ENCODE assay signal across 14 mouse cellular contexts in the genomic region with DNA sequence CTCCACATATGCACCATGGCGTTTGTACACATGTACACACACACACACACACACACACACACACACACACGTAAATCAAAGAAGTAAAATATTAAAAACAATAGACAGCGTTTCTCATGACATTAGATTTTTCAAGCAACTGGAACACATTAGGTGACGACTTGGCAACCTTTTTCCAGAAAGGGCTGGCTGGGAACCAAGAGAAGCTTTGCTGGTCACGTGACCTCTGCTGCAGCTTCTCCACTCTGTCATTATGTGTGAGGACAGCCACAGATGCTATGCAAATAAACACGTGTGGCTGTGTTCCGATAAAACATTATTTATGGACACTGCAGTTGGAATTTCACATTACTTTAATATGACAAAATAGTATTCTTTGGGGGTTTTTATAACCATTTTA.
DNase-seq lines count a peak whose midpoint lies in the region; ATAC-seq and TF ChIP-seq lines count a peak whose summit lies in the region.
"Had no signal": no experiment of that assay in that cellular context is flagged by ENCODE, and none has a peak within 500 bp of the region (broad histone marks: within the 10 kb centered on the region; RNA-seq: fewer than 3 reads in every experiment).

No protein-coding gene starts in this region.

- no peaks in the 10 kb centered on the region for H3K9me3 ChIP-seq in heart, embryonic 16.5 days (replicated peaks; ENCODE audit: control insufficient read depth, low read length)
- H3K9me3 ChIP-seq in heart, embryonic 11.5 days (replicated peaks; ENCODE audit: control insufficient read depth, low read length), result no peaks in the 10 kb centered on the region
- H3K9me3 ChIP-seq: forebrain, embryonic 13.5 days; hindbrain, embryonic 15.5 days; liver, embryonic 13.5 days; neural tube, embryonic 15.5 days had no signal

- no peak overlapping the region for H3K9ac ChIP-seq in heart, embryonic 16.5 days (ENCODE audit: low read length)
- no peak overlapping the region for H3K9ac ChIP-seq in heart, embryonic 11.5 days (ENCODE audit: low read depth, low read length)
- H3K9ac ChIP-seq: forebrain, embryonic 13.5 days; hindbrain, embryonic 15.5 days; liver, embryonic 13.5 days; neural tube, embryonic 15.5 days had no signal

- peak overlapping the region; percentile 23; the same call in 1 of the 2 replicates for H3K27ac ChIP-seq in heart, embryonic 16.5 days (ENCODE audit: low read length)
- H3K27ac ChIP-seq in heart, embryonic 11.5 days (ENCODE audit: low read depth, low read length), result no peak overlapping the region
- H3K27ac ChIP-seq: forebrain, embryonic 13.5 days; hindbrain, embryonic 15.5 days; liver, embryonic 13.5 days; neural tube, embryonic 15.5 days had no signal

- H3K4me2 ChIP-seq in heart, embryonic 16.5 days (ENCODE audit: low read depth, low read length), result no peak overlapping the region
- H3K4me2 ChIP-seq in heart, embryonic 11.5 days, result no peak overlapping the region
- H3K4me2 ChIP-seq: forebrain, embryonic 13.5 days; hindbrain, embryonic 15.5 days; liver, embryonic 13.5 days; neural tube, embryonic 15.5 days had no signal

- TF ChIP-seq POLR2A in lung, adult 2 months (IDR thresholded peaks at IDR 0.05; ENCODE audit: borderline replicate concordance, extremely low read depth, low read depth, low read length), result no peak
- no peak for TF ChIP-seq POLR2A in brain, embryonic 14.5 days (IDR thresholded peaks at IDR 0.05; ENCODE audit: borderline replicate concordance, extremely low read depth, insufficient read depth, insufficient read length, poor library complexity, severe bottlenecking)

- WGBS in heart, embryonic 16.5 days, result 42% methylated on average over 7 of the region's 7 CpGs
- WGBS in heart, embryonic 11.5 days (ENCODE audit: insufficient replicate concordance), result 62% methylated on average over 7 of the region's 7 CpGs
- 37% methylated on average over 7 of the region's 7 CpGs for WGBS in lung, adult 2 months

- peaks cover 18% of the 10 kb centered on the region for H3K4me1 ChIP-seq in heart, embryonic 16.5 days (ENCODE audit: control insufficient read depth, insufficient read depth, low read length)
- no peaks in the 10 kb centered on the region for H3K4me1 ChIP-seq in heart, embryonic 11.5 days (ENCODE audit: control insufficient read depth, insufficient read depth, low read length)
- H3K4me1 ChIP-seq in lung, adult 2 months (ENCODE audit: control insufficient read depth, insufficient read depth, low read length), result no peaks in the 10 kb centered on the region
- H3K4me1 ChIP-seq: liver, embryonic 13.5 days had no signal

- H3K36me3 ChIP-seq in heart, embryonic 16.5 days (ENCODE audit: control insufficient read depth, insufficient read depth), result no peaks in the 10 kb centered on the region
- no peaks in the 10 kb centered on the region for H3K36me3 ChIP-seq in heart, embryonic 11.5 days (ENCODE audit: control insufficient read depth, insufficient read depth, low read length)
- H3K36me3 ChIP-seq: hindbrain, embryonic 15.5 days; liver, embryonic 13.5 days; neural tube, embryonic 15.5 days had no signal

- H3K27me3 ChIP-seq in heart, embryonic 16.5 days (ENCODE audit: control insufficient read depth, insufficient read depth, low read length), result no peaks in the 10 kb centered on the region
- H3K27me3 ChIP-seq in heart, embryonic 11.5 days (ENCODE audit: control insufficient read depth, insufficient read depth, low read length), result no peaks in the 10 kb centered on the region
- H3K27me3 ChIP-seq: forebrain, embryonic 13.5 days; hindbrain, embryonic 15.5 days; liver, embryonic 13.5 days; neural tube, embryonic 15.5 days had no signal

- ATAC-seq in heart, embryonic 16.5 days (replicated peaks; ENCODE audit: extremely low read depth, insufficient read depth, low FRiP score), result no peak; the same call in 1 of the 2 replicates
- no peak for ATAC-seq in heart, embryonic 11.5 days (replicated peaks; ENCODE audit: insufficient number of reproducible peaks, low FRiP score, low TSS enrichment)
- ATAC-seq: forebrain, embryonic 13.5 days had no signal

- DNase-seq in lung, postnatal 14 days, result peak; percentile 21
- DNase-seq in lung, adult 2 months, result no peak
- DNase-seq in brain, embryonic 14.5 days (ENCODE audit: low read depth), result peak; percentile 51
- DNase-seq in kidney, postnatal 10 days, result peak; percentile 57
- DNase-seq in left cerebral cortex, postnatal 25 days (ENCODE audit: low spot score in 2 of 2), result no peak
- no peak for DNase-seq in thymus, postnatal 0 days (ENCODE audit: low spot score)
- DNase-seq: layer of hippocampus, adult 9-11 months; liver, embryonic 13.5 days; right cerebral cortex, postnatal 14 days had no signal

- H3K4me3 ChIP-seq in heart, embryonic 16.5 days (ENCODE audit: low read length), result no peak overlapping the region
- H3K4me3 ChIP-seq in heart, embryonic 11.5 days (ENCODE audit: low read depth, low read length), result no peak overlapping the region
- no peak overlapping the region for H3K4me3 ChIP-seq in lung, adult 2 months (replicated peaks; ENCODE audit: extremely low read depth, low read depth, low read length)
- H3K4me3 ChIP-seq: forebrain, embryonic 13.5 days; hindbrain, embryonic 15.5 days; liver, embryonic 13.5 days; neural tube, embryonic 15.5 days had no signal

- intact Hi-C loops in left cerebral cortex, postnatal 25 days (cut with DNase I), result no loop called here

- TF ChIP-seq CTCF in lung, adult 2 months (IDR thresholded peaks at IDR 0.05; ENCODE audit: insufficient read depth, low read length), result no peak
- no peak for TF ChIP-seq CTCF in brain, embryonic 14.5 days (IDR thresholded peaks at IDR 0.05; ENCODE audit: borderline replicate concordance, extremely low read depth, insufficient read depth, insufficient read length)

Comparison
In these comparisons a context has a peak if more than half of its experiments do, and no peak if none do; other contexts are left out.
1. DNase-seq: peak in lung, postnatal 14 days (single experiment), brain, embryonic 14.5 days (single experiment) and kidney, postnatal 10 days (single experiment); none in lung, adult 2 months (single experiment), left cerebral cortex, postnatal 25 days (0 of 2) and thymus, postnatal 0 days (single experiment).